Mouse (Mus musculus) telencephalon, adult 2 months (tissue): ENCODE measurements around the gene Myod1.

ENCODE experiments used
- DNase-seq: peaks from one replicate; pipeline ENCODE4 v3.0.0-alpha.2; 2011; ENCODE audit warnings: low read depth, low spot score

The Myod1 gene

GRCm38 (mm10) chr7:46415818-46416425 is 39.6 kb downstream of the Myod1 start:
- no peak for DNase-seq

GRCm38 (mm10) chr7:46417467-46417866 is 41.2 kb downstream of the Myod1 start:
- DNase-seq: no peak

GRCm38 (mm10) chr7:46418102-46418622 is 41.9 kb downstream of the Myod1 start:
- no peak for DNase-seq

- no peak for DNase-seq
Observed at GRCm38 (mm10) chr7:46421535-46421934, 45.3 kb downstream of the Myod1 start.

- DNase-seq: peak; percentile 85
Observed at GRCm38 (mm10) chr7:46422052-46422763, 45.9 kb downstream of the Myod1 start.

- peak; percentile 72 for DNase-seq
Observed at GRCm38 (mm10) chr7:46422764-46423412, 46.6 kb downstream of the Myod1 start.

- no peak for DNase-seq
Observed at GRCm38 (mm10) chr7:46423951-46424350, 47.7 kb downstream of the Myod1 start.

- no peak for DNase-seq
Observed at GRCm38 (mm10) chr7:46425012-46425411, 48.7 kb downstream of the Myod1 start.
